Mouse (Mus musculus) left cerebral cortex, adult 6 months (tissue): ENCODE data around the gene Rpf2. TPM values are rescaled to one million over a fixed set of nuclear protein-coding genes. Genes with fewer than 3 reads are reported as not detected.

Experiments
- long read RNA-seq, 2 experiments: library from polyadenylated mRNA; unstranded; transcript quantifications; one replicate each; pipeline ENCODE4 v2.0.0; 2019 to 2020
- polyA plus RNA-seq: library from polyadenylated mRNA; unstranded; fragments of <200 nt; fragmentation: Nextera tagmentation; gene quantifications from 2 replicates; pipeline ENCODE4 v1.2.3, GENCODE M21; 2021

Gene Rpf2
- 31.9 and 33.0 TPM in 2 replicates for polyA plus RNA-seq
- long read RNA-seq, experiment 1, transcript Rpf2-201 (10 exons, 1,853 nt): minor isoform, 16 of 76 reads
- long read RNA-seq, experiment 1, transcript Rpf2-206 (10 exons, 1,296 nt): major isoform, 51 of 76 reads
- long read RNA-seq, experiment 1, partial matches to known transcripts: 1 of 76 reads
- long read RNA-seq, experiment 1, other reads (novel, unspliced or antisense): 8 of 76 reads
- long read RNA-seq, experiment 2, transcript Rpf2-206 (10 exons, 1,296 nt): major isoform, 22 of 39 reads
- long read RNA-seq, experiment 2, partial matches to known transcripts: 9 of 39 reads
- long read RNA-seq, experiment 2, other reads (novel, unspliced or antisense): 4 of 39 reads

DNA sequence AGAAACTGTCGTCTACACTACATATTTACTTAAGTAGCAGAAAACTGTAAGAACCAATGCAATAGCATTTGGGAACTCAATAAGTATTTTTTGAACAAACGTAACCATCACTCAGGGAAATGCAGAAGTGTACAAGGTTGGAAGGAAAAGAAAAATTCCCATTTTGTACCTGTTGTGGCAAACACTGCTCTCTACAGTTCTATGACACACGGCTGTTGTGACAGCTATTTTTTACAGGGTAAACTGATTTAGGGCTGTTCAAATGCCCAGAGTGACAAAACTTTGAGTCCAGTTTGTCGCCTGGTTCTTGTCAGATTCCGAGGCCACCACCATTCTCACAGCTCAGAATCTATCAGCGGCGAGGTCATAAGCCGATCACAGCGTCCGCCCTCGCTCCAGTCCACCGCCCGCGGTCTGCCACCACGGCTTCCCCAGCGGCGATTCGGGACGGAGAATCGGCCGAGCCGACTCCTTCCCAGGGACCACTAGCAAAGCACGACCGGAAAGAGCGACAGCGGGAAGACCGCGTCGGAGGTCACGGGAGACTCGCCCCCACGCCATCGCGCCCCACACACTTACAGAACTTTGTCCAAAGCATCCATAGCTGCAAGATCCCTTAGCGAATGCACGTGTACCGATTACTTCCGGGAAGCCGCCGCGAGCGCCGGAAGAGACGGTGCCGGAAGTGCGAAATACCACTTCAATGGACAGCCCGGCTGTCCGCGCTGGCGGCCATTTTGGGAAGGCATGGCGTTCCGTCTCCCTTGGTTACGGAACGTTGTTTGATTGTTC, at the start of gene Rpf2:
Gene Rpf2, minus strand, starts transcription at position 663 of the 792 bp plus-strand sequence.

DNA sequence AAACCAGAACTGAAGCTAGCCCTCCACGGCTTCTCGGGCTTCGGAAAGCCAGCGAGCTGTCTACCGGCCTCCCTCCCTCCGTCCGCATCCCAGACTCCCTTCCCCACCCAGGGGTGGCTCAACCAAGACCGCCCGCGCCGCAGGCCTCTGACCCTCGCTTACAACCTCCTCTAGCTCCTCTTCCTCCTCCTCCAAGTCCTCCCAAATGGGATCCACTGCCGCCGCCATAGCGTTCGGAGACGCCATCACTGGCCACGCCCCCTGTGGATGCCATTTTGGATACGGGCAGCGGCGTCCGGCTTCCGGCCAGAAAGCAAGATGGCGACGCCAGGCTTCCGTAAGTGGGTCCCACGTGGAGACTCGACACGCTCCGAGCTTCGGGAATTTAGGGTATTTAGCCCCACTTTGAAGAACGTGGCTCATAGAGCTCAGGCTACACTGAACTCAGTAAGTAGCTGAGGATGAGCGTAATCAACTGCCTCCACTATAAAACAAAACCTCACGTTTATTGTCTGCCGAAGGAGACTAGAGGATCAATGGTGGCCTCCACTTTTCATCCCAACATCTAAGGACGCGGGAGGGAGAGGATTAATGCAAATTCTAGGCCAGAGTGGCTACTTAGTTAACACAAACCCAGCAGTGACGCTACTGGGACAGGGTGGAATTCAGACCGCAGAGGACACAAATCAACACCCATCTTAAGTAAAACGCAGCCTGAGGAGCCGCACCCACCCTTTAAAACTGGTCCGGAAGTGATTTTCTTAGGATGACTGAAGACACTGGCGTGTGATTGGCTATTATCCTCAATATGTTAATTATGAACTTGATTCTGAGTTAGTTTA, 10.8 kb upstream of the Rpf2 start, which contains the start of gene Gtf3c6:
Gene Gtf3c6, minus strand, starts transcription at position 695 of the 842 bp plus-strand sequence.

Other genes starting within 250 kb of the Rpf2 start
- gene Mfsd4b1, start 221.8 kb downstream of the Rpf2 start, polyA plus RNA-seq: 0.40 and 0.44 TPM in 2 replicates
- 0.33 and 0.38 TPM in 2 replicates for gene Slc16a10, start 104.8 kb downstream of the Rpf2 start, polyA plus RNA-seq
- 51.9 and 60.6 TPM in 2 replicates for gene Gtf3c6, start 11.1 kb upstream of the Rpf2 start, polyA plus RNA-seq
- 35.6 and 139 TPM in 2 replicates for gene Amd1, start 55.1 kb upstream of the Rpf2 start, polyA plus RNA-seq
- 8.1 and 8.4 TPM in 2 replicates for gene Cdk19, start 92.5 kb upstream of the Rpf2 start, polyA plus RNA-seq